Mouse (Mus musculus) bone marrow macrophage, adult 2 months (primary cell): ENCODE data around the gene Trcg1.

ENCODE experiments used
- CTCF ChIP-seq: IDR thresholded peaks from 2 replicates; pipeline ENCODE4 v1.5.1; 2012; ENCODE audit warnings: low read depth, mild to moderate bottlenecking, low read length, moderate library complexity
- POLR2A ChIP-seq: IDR thresholded peaks from 2 replicates; pipeline ENCODE4 v1.6.1; 2012; ENCODE audit warnings: mild to moderate bottlenecking, low read depth, low read length, borderline replicate concordance

DNA sequence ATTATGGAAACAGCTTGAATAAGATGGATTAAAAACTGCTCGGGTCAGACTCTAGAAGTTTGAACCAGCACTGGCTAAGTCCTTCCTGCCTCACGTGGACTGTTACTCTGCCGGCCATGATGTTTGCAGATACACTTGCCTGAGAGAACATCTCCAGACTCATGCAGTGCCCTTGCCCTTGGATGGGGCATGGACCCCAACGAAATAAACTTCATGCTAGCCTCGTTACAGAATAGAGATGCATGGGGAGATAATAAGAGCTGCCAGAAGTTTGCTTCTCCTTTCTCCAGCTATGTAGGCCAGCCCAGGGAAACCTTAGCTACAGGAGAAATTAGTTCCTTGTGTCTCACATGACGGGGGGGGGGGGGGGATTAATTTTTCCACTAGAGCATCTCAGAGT is 21.9 kb upstream of the Trcg1 start:
- TF ChIP-seq CTCF (no peak), POLR2A (no peak)
